Mouse (Mus musculus) spleen, postnatal 10 days (tissue): ENCODE measurements around the gene AC161166.1.
"Not testable (repeated sequence)": the region's sequence is repeated elsewhere in the genome, so short reads cannot be mapped to it uniquely, and the experiment has no call there.

Experiments
- DNase-seq, 2 experiments: peaks; one replicate each; pipeline ENCODE4 v3.0.0; 2021 to 2022; ENCODE audit warnings: low spot score in 2 of 2

AC161166.1 gene

GRCm38 (mm10) chr7:24485481-24485880, 26.8 kb downstream of the AC161166.1 start:
- no peak for DNase-seq

DNA sequence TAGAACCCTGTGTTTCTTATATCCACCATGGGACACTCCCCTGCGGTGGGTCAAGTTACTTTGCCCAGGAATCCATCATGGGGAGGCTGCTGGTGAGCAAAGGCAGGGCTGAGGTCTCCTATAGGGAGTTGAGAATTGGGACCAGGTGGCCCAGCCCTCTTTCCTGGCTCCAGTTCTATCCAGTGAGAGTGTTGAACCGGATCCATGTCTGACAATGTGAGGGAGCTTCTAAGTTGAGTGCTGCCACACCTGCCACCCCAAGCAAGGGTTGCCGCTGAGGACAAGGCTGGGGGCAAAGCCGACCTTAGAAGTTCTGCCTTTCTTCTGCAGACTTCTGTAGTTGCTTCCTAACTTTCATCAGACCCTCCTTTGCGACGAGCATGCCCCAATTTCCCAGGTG, 29.0 kb downstream of the AC161166.1 start:
- DNase-seq: not testable (repeated sequence)

DNA sequence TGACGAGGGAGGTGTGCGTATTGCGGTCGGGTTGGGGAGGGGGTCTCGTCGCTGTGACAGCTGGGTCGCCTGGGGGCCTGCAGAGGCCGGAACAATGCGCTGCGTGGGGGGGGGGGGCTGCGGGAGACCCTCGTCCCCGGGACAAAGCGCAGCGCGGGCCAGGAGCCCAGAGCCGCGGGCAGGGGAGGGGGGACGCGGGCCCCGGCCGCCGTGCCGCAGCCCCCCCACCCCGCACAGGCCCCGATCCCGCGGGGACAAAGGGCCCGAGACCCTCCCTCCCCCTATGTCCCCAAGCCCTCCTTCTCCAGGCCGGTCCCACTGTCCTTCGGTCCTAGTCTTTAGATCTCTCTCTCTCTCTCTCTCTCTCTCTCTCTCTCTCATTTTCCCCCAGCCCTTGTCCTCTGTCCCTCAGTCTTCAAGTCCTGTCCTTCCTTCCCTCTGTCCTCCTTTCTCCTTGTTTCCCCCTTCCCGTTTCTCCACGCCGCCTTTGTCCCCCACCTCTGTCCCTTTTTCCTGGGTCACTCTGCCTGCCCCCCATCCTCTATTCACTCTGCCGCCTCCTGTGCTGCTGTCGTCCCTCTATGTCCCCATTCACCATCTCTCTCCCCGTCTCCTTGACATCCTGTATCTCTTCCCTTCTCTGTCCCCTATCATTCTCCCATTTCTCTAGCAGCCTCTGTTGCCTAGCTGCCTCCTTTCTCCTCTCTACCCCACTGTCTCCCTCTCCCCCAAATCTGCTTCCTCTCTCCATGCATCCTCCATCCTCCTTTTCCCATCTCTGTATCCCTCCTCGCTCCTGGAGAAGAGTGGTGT, 29.8 kb downstream of the AC161166.1 start:
- no peak for DNase-seq

DNA sequence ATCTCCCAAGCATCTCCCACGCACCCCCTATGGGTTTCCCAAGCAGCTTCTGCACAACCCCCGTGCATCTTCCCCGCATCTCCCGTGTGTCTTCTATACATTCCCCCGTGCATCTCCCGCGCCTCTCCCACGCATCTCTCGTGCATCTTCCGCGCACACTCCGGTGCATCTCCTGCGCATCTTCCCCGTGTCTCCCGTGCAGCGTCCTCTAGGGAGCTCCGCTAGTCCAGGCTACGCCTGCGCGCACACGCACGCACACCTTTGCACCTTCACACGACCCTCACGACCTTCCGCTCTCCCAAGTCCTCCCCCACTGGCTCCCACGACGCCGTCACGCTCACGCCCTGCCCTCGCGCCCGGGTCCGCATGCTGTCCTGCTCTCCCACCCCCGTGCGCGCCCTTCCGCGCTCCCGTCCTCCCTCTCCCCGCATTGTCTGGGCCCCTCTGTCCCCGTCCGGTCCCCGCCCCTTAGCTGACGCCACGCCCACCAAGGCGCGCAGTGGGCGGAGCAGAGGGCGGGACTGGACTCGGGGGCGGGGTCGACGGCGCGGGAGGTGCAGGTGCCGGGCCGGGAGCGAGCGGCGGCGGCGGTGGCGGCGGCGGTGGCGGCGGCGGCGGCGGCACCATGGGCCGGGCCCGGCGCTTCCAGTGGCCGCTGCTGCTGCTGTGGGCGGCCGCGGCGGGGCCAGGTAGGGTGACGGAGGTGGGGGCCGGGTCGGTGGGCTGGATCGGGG, 30.6 kb downstream of the AC161166.1 start, which contains the start of gene Cadm4:
Cadm4 (plus strand) TSS at position 550 of the 734 bp plus-strand sequence.
- peak; percentile 64 to 85 for DNase-seq

GRCm38 (mm10) chr7:24480986-24481473, 31.2 kb downstream of the AC161166.1 start:
- DNase-seq: no peak

DNA sequence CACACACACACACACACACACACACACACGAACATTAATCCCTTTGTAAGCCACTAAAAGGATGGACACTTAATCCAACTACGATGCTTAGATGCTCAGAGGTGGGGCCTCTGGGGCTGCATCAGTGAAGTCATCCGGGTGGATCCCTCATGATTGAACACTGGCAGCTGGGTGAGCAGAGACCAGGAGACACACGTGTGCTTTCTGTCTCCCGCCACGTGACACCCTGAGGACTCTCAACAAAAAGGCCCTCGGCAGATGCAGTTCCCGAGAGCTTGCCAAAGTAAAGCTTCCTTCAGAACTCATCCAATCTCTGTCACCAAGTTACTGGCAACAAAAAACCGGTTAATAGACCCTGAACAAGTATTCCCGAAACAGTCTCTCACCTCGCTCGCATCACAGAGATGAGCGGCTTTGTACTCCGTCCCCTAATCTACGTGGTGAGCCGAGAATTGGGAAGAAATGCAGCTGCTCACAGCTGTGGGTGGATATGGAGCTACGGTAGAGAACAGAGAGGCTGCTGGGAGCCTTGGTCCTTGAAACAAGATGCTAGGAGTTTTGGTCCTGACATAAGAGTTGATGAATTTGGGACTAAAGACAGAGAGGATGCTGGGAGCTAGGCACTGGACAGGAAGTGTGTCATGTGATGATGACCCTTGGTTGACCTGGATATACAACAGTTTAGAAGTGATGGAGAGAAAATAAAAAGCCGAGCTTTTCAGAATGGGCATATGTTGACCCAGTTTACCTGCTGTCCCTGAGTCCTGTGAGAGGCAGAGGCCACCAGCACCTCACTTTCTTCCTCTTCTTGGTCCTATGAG, 31.9 kb downstream of the AC161166.1 start:
- DNase-seq: no peak

DNA sequence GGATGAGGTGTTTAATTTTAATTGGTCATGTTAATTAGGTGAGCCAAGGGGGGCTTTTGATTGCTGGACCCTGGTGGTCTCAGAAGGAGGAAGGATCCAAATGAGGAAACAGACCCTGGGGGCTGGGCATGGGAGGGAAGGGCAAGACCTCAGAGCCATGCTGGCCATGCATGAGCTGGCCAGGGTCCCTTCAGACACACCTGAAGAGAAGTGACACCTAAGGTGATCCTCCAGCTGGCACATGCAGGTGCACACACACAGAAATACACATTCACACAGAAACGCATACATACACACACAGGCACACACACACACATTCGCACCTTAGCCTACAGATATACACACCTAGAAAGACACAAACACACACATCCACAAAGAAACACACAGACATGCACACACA, 32.6 kb downstream of the AC161166.1 start:
- no peak for DNase-seq

DNA sequence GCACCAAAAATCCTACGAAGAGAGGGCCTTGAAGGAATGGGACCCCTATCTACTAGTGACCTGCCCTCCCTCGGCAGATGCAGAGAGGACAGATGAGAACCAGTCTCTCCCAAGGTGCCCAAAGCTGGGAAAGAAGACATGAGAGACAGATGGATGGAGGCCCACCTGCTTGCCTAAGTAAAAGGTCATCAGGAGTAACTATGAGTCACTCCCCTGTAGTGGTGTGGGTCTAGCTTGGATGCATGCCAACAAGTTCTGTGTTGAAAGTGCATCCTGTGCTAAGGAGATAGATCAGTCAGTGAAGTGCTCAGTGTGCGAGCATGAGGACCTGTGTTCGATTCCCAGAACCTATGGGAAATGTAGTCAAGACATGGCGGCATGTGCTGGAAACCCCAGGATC, 33.3 kb downstream of the AC161166.1 start:
- no peak for DNase-seq

GRCm38 (mm10) chr7:24476856-24477255, 35.4 kb downstream of the AC161166.1 start:
- no peak for DNase-seq

- DNase-seq: no peak
Observed at GRCm38 (mm10) chr7:24476338-24476737, 35.9 kb downstream of the AC161166.1 start.

DNA sequence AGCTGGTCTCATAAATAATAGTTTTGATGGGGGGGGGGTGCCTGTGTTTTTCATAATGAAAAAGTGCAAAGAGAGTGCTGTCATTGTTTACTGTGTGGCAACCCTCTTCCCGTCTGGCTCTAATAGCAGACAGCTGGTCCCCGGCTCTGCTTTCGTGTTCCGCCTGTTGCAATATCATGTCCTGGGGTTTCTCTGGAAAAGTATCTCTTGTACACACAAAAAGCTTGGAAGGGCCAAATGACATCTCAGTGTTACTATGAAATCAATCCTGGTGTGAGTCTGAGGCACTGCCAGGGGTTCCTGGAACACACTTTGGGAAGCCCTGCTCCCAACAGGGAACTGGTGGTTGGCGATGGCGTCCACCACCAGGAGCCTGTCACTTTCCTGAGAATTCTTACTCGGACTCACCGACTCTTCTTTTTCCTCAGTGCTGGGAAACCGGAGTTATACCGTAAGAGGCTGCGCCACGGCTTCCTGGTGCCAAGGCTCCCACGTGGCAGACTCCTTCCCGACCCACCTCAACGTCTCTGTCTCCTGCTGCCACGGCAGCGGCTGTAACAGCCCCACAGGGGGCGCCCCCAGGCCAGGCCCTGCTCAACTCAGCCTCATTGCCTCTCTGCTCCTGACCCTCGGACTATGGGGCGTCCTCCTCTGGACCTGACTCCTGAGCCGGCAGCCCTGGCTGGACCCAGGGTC, 37.3 kb downstream of the AC161166.1 start:
- DNase-seq: no peak

GRCm38 (mm10) chr7:24473913-24474529, 38.2 kb downstream of the AC161166.1 start:
- DNase-seq: peak in 1 of 2 experiments; percentile 77

GRCm38 (mm10) chr7:24472937-24473336, 39.3 kb downstream of the AC161166.1 start:
- peak in 1 of 2 experiments; percentile 61 for DNase-seq

- DNase-seq: no peak
Observed at GRCm38 (mm10) chr7:24472442-24472841, 39.8 kb downstream of the AC161166.1 start.

GRCm38 (mm10) chr7:24470356-24470755, 41.9 kb downstream of the AC161166.1 start:
- DNase-seq: no peak

DNA sequence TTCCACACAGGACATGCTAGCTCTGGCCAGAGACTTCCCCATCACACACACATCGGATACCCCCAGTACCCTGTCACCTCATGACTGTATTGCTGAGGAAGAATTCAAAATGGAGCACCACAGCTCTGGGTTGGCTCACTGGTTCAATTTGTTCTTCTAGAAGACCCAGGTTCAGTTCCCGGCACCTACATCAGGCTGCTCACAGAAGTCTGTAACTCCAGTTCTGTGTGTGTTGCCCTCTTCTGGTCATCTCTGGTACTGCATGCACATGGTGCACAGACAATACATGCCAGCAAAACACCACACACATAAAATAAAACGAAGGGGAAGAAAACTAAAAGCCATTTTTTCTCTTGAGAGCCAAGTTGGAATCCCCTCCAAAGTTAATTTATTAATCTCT, 43.1 kb downstream of the AC161166.1 start:
- DNase-seq: peak in 1 of 2 experiments; percentile 62

- no peak for DNase-seq
Observed at GRCm38 (mm10) chr7:24467886-24468285, 44.4 kb downstream of the AC161166.1 start.

DNA sequence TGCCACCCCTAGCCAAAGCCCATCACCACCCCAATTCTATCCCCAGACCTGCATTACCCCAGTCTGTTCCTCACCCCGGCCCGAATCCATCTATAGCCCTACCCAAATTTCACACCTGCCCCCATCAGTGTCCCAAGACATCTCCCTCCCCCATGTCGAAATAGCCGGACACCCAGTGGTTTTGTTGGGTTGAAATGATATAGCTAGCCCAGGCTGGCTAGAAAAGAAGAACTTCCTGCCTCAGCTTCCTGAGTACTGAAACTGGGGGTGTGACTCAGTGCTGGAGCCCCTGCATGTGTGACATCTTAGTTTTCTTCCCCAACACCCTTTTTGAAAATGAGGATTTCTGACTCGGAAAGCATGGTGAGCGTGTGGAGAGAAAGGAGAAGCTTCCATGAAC, 45.4 kb downstream of the AC161166.1 start:
- DNase-seq: no peak

- DNase-seq: peak in 1 of 2 experiments; percentile 47
Observed at GRCm38 (mm10) chr7:24462388-24463319, 49.6 kb downstream of the AC161166.1 start, which contains the start of gene Plaur. Gene Plaur, plus strand, starts transcription at chr7:24462484.
